Mouse (Mus musculus) embryonic facial prominence, embryonic 13.5 days (tissue): ENCODE results near the gene Efnb1. TPM values are rescaled to one million over a fixed set of nuclear protein-coding genes. Genes with fewer than 3 reads are reported as not detected.
"Not testable (repeated sequence)": the region's sequence is repeated elsewhere in the genome, so short reads cannot be mapped to it uniquely, and the experiment has no call there.

Experiments
- ATAC-seq: fragments of 200-750 bp; cut with Nextera tagmentation; 2 replicates; pipeline ENCODE4 v1.8.0; 2017; ENCODE audit warnings: low read depth; ENCODE audit not compliant: insufficient number of reproducible peaks, insufficient read depth, low FRiP score, low TSS enrichment
- H3K27ac ChIP-seq: fragments of 300-500 bp; sonication (generic); 2 replicates; pipeline ENCODE4 v1.5.1; 2015; ENCODE audit warnings: moderate library complexity, mild to moderate bottlenecking, inconsistent platforms
- H3K27me3 ChIP-seq: fragments of 300-500 bp; sonication (generic); 2 replicates; pipeline ENCODE4 v1.6.1; 2015; ENCODE audit warnings: mild to moderate bottlenecking, inconsistent platforms
- H3K36me3 ChIP-seq: fragments of 300-500 bp; sonication (generic); 2 replicates; pipeline ENCODE4 v1.6.1; 2015; ENCODE audit warnings: mild to moderate bottlenecking, inconsistent platforms
- H3K4me1 ChIP-seq: fragments of 300-500 bp; sonication (generic); 2 replicates; pipeline ENCODE4 v1.6.1; 2015; ENCODE audit warnings: inconsistent platforms
- H3K4me2 ChIP-seq: fragments of 300-500 bp; sonication (generic); 2 replicates; pipeline ENCODE4 v1.6.1; 2015; ENCODE audit warnings: moderate library complexity, mild to moderate bottlenecking, inconsistent platforms
- H3K4me3 ChIP-seq: fragments of 300-500 bp; sonication (generic); 2 replicates; pipeline ENCODE4 v1.5.1; 2015; ENCODE audit warnings: mild to moderate bottlenecking, inconsistent platforms
- H3K9ac ChIP-seq: fragments of 300-500 bp; sonication (generic); 2 replicates; pipeline ENCODE4 v1.6.1; 2015; ENCODE audit warnings: mild to moderate bottlenecking, inconsistent platforms
- H3K9me3 ChIP-seq: fragments of 300-500 bp; sonication (generic); 2 replicates; pipeline ENCODE4 v1.6.1; 2016; ENCODE audit warnings: inconsistent platforms
- WGBS: fragments of 180-500 bp; shearing (Covaris S2); methylation state at CpG from one replicate; pipeline ENCODE4 v1.1.7; 2015; ENCODE audit warnings: mixed read lengths; 5-methylcytosine and 5-hydroxymethylcytosine counted together
- polyA plus RNA-seq: library from polyadenylated mRNA; unstranded; fragments of >200 nt; fragmentation: Nextera tagmentation; extraction: Ambion mirVana; gene quantifications from 2 replicates; pipeline ENCODE4 v1.2.1, GENCODE M21; 2015

Gene Efnb1
- polyA plus RNA-seq: 56.9 and 60.6 TPM in 2 replicates

GRCm38 (mm10) chrX:99135523-99136258 lies at the start of gene Efnb1:
TSS of gene Efnb1 (plus strand) at chrX:99136130.
- Histone ChIP-seq H3K27me3 (peaks cover 41% of the 10 kb centered on the region), H3K27ac (peak within 1 kb of the TSS; percentile 88), H3K36me3 (no peaks in the 10 kb centered on the region), H3K9ac (peak within 1 kb of the TSS; percentile 94), H3K4me1 (peaks cover 12% of the 10 kb centered on the region), H3K9me3 (no peaks in the 10 kb centered on the region), H3K4me2 (peak within 1 kb of the TSS; percentile 71), H3K4me3 (peak within 1 kb of the TSS; percentile 65)
- peak; percentile 86 for ATAC-seq
- 28% methylated on average over 35 of the region's 35 CpGs for WGBS

DNA sequence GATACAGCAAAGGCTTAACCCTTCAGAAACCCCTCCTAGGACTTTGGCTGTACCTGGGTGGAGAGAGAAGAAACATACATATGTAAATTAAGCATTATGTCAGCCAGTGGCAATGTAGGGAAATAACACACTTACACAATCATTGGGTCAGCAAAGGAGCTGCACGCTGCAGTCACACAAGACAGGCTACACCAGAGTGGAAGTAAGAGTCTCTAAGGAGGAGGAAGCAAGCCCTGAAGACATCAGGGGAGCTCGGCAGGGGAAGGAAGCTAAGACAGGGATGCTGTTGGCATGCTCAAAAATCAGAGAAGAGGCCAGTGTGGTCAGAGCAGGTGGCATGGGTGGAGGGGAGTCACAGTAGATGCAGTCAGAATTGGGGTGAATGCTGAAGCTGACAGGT lies 43.2 kb upstream of the Efnb1 start:
- WGBS: 66% methylated on average over 2 of the region's 2 CpGs
- Histone ChIP-seq H3K4me1 (no peaks in the 10 kb centered on the region), H3K27ac (no peak overlapping the region), H3K4me3 (no peak overlapping the region), H3K27me3 (peaks cover 58% of the 10 kb centered on the region), H3K9me3 (no peaks in the 10 kb centered on the region), H3K9ac (no peak overlapping the region), H3K36me3 (no peaks in the 10 kb centered on the region), H3K4me2 (no peak overlapping the region)
- ATAC-seq: no peak

DNA sequence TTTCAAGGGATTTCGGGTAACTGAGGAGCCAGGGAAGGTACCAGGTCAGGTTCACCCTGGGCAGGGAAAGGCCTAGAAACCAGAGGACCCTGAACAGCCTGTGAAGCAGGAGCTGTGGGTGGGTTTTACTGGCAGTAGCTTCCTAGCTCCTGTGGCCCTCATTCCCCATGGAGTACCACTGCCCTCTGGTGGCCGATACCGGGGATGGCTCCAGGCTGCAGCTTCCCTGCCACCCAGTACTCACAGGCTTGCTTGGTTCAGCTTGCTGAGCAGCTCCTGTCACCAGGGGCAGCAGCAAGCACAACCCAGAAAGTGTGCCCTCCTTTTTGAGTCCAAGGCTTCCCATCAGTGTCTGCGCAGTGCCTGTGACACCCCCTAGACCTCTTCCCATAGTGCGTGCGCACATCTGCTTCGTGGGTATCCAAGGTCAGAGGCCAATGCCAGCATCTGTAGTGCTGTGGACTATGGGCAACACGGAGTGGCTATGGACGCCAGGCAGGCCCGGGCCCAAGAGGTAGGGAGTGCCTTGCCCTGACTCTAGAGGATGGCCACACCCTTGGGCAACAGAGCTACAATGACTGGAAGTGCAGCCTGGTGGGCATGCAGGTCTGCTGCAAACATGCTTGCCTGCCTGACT lies 24.7 kb upstream of the Efnb1 start:
- not testable (repeated sequence) for H3K27ac ChIP-seq, H3K4me3 ChIP-seq, H3K4me2 ChIP-seq, H3K4me1 ChIP-seq, H3K9me3 ChIP-seq, H3K9ac ChIP-seq, H3K36me3 ChIP-seq
- H3K27me3 ChIP-seq: peaks cover 12% of the 10 kb centered on the region; the same call in 1 of the 2 replicates
- WGBS: 70% methylated on average over 7 of the region's 10 CpGs
- ATAC-seq: 0 out of 2 replicates have a peak, but pooled peaks have one; percentile 26

DNA sequence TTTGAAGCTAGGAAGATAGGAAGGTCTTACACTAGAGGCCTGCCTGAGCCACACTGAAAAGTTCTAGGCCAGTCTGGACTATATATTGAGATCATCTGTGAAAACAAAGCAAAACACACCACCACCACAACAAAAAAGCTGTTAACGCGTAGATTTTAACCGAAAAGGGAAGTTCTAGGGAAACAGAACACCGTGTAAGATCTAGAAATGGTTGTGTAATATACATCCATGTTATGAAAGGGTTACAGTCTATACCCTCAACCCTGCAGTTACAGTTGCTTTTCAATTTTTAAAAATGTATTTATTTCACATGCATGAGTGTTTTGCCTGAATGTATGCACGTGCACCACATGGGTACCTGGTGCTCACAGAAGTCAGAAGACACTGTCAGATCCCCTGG lies 16.4 kb upstream of the Efnb1 start:
- H3K36me3 ChIP-seq: no peaks in the 10 kb centered on the region
- H3K4me1 ChIP-seq: no peaks in the 10 kb centered on the region
- WGBS: 85% methylated on average over 5 of the region's 5 CpGs
- ATAC-seq: no peak
- no peak overlapping the region for H3K4me2 ChIP-seq
- H3K27ac ChIP-seq: no peak overlapping the region
- H3K4me3 ChIP-seq: no peak overlapping the region
- no peak overlapping the region for H3K9ac ChIP-seq
- no peaks in the 10 kb centered on the region for H3K9me3 ChIP-seq
- peaks cover 17% of the 10 kb centered on the region for H3K27me3 ChIP-seq

GRCm38 (mm10) chrX:99130059-99130458 lies 5.9 kb upstream of the Efnb1 start:
- Histone ChIP-seq H3K4me2 (no peak overlapping the region), H3K27me3 (peaks cover 56% of the 10 kb centered on the region), H3K4me3 (no peak overlapping the region), H3K36me3 (no peaks in the 10 kb centered on the region), H3K9me3 (no peaks in the 10 kb centered on the region), H3K27ac (no peak overlapping the region), H3K9ac (no peak overlapping the region), H3K4me1 (no peaks in the 10 kb centered on the region)
- WGBS: 28% methylated on average over 3 of the region's 3 CpGs
- ATAC-seq: no peak

GRCm38 (mm10) chrX:99132573-99132972 lies 3.4 kb upstream of the Efnb1 start:
- no peak overlapping the region for H3K9ac ChIP-seq
- ATAC-seq: no peak
- no peaks in the 10 kb centered on the region for H3K9me3 ChIP-seq
- H3K4me1 ChIP-seq: no peaks in the 10 kb centered on the region
- peaks cover 49% of the 10 kb centered on the region for H3K27me3 ChIP-seq
- H3K4me3 ChIP-seq: no peak overlapping the region
- 68% methylated on average over 6 of the region's 6 CpGs for WGBS
- no peak overlapping the region for H3K27ac ChIP-seq
- H3K36me3 ChIP-seq: no peaks in the 10 kb centered on the region
- H3K4me2 ChIP-seq: no peak overlapping the region

DNA sequence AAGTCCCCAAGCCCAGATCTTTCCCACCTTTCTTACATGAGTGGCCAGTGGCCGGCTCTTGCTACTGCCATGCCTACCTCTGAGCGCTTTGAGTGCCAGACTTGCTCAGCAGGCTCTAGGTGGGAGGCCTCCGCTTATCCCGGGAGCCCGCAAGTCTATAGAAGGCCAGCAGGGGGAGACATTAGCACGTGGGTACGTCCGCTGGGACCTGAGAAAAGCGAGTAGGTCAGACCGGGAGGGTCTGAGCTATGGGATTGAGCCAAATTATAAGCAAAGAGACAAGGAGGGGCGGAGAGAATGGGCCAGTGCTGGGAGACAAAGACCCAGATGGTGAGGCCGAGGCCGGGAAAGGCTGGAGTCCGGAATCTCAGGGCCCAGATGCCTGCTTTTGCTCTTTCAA lies 1.0 kb upstream of the Efnb1 start:
- 21% methylated on average over 14 of the region's 14 CpGs for WGBS
- peak overlapping the region; percentile 88 for H3K27ac ChIP-seq
- no peaks in the 10 kb centered on the region for H3K36me3 ChIP-seq
- H3K4me3 ChIP-seq: peak overlapping the region; percentile 65
- peak overlapping the region; percentile 71 for H3K4me2 ChIP-seq
- no peaks in the 10 kb centered on the region for H3K9me3 ChIP-seq
- peaks cover 46% of the 10 kb centered on the region for H3K27me3 ChIP-seq
- ATAC-seq: no peak
- H3K4me1 ChIP-seq: peaks cover 4% of the 10 kb centered on the region
- H3K9ac ChIP-seq: 0 out of 2 replicates have a peak overlapping the region, but pooled peaks have one; percentile 58

- H3K9ac ChIP-seq: peak overlapping the region; percentile 94
- ATAC-seq: no peak
- peak overlapping the region; percentile 71 for H3K4me2 ChIP-seq
- peak overlapping the region; percentile 65 for H3K4me3 ChIP-seq
- peaks cover 21% of the 10 kb centered on the region for H3K4me1 ChIP-seq
- no peaks in the 10 kb centered on the region for H3K36me3 ChIP-seq
- no peaks in the 10 kb centered on the region for H3K9me3 ChIP-seq
- peaks cover 33% of the 10 kb centered on the region for H3K27me3 ChIP-seq
- 27% methylated on average over 52 of the region's 53 CpGs for WGBS
- H3K27ac ChIP-seq: peak overlapping the region; percentile 88
Measured at GRCm38 (mm10) chrX:99136431-99136966, 569 bp downstream of the Efnb1 start.

GRCm38 (mm10) chrX:99137143-99137870 lies 1.4 kb downstream of the Efnb1 start:
- peaks cover 27% of the 10 kb centered on the region for H3K27me3 ChIP-seq

GRCm38 (mm10) chrX:99137928-99138740 lies 2.2 kb downstream of the Efnb1 start:
- Histone ChIP-seq H3K4me2 (peak overlapping the region; percentile 71), H3K4me1 (peaks cover 35% of the 10 kb centered on the region), H3K4me3 (peak overlapping the region; percentile 65), H3K36me3 (no peaks in the 10 kb centered on the region), H3K9me3 (no peaks in the 10 kb centered on the region), H3K27me3 (peaks cover 20% of the 10 kb centered on the region), H3K27ac (peak overlapping the region; percentile 88), H3K9ac (peak overlapping the region; percentile 94)
- ATAC-seq: no peak
- 26% methylated on average over 9 of the region's 9 CpGs for WGBS

More at GRCm38 (mm10) chrX:99137143-99137870, 1.4 kb downstream of the Efnb1 start:
- ATAC-seq: no peak
- Histone ChIP-seq H3K4me2 (peak overlapping the region; percentile 71), H3K4me1 (peaks cover 29% of the 10 kb centered on the region), H3K4me3 (peak overlapping the region; percentile 65), H3K9ac (peak overlapping the region; percentile 94), H3K27ac (peak overlapping the region; percentile 88), H3K36me3 (no peaks in the 10 kb centered on the region), H3K9me3 (no peaks in the 10 kb centered on the region)
- WGBS: 36% methylated on average over 30 of the region's 31 CpGs

- no peak for ATAC-seq
- WGBS: 55% methylated on average over 8 of the region's 8 CpGs
- Histone ChIP-seq H3K9me3 (no peaks in the 10 kb centered on the region), H3K36me3 (peaks cover 11% of the 10 kb centered on the region), H3K4me3 (peak overlapping the region; percentile 65), H3K4me1 (peaks cover 48% of the 10 kb centered on the region), H3K27me3 (peaks cover 15% of the 10 kb centered on the region), H3K27ac (peak overlapping the region; percentile 44; the same call in 1 of the 2 replicates), H3K4me2 (peak overlapping the region; percentile 71), H3K9ac (peak overlapping the region; percentile 94)
Measured at GRCm38 (mm10) chrX:99141079-99141478, 5.1 kb downstream of the Efnb1 start.
